Mouse (Mus musculus): ENCODE measurements around the gene Sepsecs. TPM values are rescaled to one million over a fixed set of nuclear protein-coding genes. Genes with fewer than 3 reads are reported as not detected.

Sepsecs gene
- 12.2 TPM for polyA plus RNA-seq (2014; fragmentation: Illumina TruSeq; extraction: RNeasy Lipid Tissue Mini Kit (QIAGEN cat#74804); ENCODE audit: low read depth, low replicate concordance)

DNA sequence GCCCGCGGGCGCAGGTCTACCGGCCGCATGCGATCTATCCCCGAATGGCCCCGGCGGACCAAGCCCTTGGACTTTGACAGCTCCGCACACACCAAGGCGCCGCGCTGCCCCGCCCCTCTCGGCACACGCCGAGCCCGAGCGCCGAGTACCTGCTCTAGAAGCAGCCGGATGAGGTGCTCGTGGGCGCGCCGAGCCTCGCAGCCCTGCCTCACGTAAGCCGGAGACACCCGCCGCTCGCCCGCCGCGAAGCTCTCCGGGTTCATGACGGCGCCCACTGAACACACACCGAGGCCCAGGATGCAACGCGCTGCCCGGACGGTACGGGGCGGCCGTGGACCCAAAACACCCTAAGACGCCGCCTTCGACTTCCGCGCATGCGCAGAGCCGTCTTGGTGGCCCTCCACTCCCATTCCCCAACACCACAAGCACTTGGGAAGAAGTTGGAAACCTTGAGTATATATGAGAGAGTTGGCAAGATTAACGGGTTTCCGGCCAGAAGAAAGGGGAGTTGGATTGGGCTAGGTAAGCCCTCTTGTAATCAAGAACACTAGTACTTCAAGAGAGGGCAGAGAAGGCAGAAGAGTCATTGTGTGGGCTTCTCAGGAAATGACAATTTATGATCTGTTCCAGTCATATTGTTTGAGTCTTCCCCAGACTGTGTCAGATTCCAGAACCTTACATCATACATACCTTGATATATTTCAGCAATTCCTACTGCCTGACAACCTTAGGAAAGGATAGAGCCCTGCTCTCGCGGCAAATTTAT lies at the start of gene Sepsecs:
TSS of gene Sepsecs (minus strand) at position 283 of the 766 bp plus-strand sequence.

Other genes with a start within 250 kb of the Sepsecs start
- gene Ccdc149, start 198.2 kb downstream of the Sepsecs start, polyA plus RNA-seq (2014; fragmentation: Illumina TruSeq; extraction: RNeasy Lipid Tissue Mini Kit (QIAGEN cat#74804); ENCODE audit: low read depth, low replicate concordance): 8.4 TPM
- gene Lgi2, start 103.2 kb downstream of the Sepsecs start, polyA plus RNA-seq (2014; fragmentation: Illumina TruSeq; extraction: RNeasy Lipid Tissue Mini Kit (QIAGEN cat#74804); ENCODE audit: low read depth, low replicate concordance): 5.6 TPM
- gene Pi4k2b, start 71.9 kb upstream of the Sepsecs start, polyA plus RNA-seq (2014; fragmentation: Illumina TruSeq; extraction: RNeasy Lipid Tissue Mini Kit (QIAGEN cat#74804); ENCODE audit: low read depth, low replicate concordance): 6.6 TPM
- 8.4 TPM for gene Zcchc4, start 105.7 kb upstream of the Sepsecs start, polyA plus RNA-seq (2014; fragmentation: Illumina TruSeq; extraction: RNeasy Lipid Tissue Mini Kit (QIAGEN cat#74804); ENCODE audit: low read depth, low replicate concordance)
- 48.8 TPM for gene Anapc4, start 164.3 kb upstream of the Sepsecs start, polyA plus RNA-seq (2014; fragmentation: Illumina TruSeq; extraction: RNeasy Lipid Tissue Mini Kit (QIAGEN cat#74804); ENCODE audit: low read depth, low replicate concordance)